Mouse (Mus musculus): ENCODE data around the gene Polh. TPM values are rescaled to one million over a fixed set of nuclear protein-coding genes. Genes with fewer than 3 reads are reported as not detected.
A peak's percentile ranks its signal among the peaks of the same experiment; 100 is the strongest.

Polh gene
- total RNA-seq, 2 experiments from 2014 or later = 25.5 to 31.4 TPM

GRCm38 (mm10) chr17:46168318-46168717 lies 34.1 kb downstream of the Polh start:
- DNase-seq = no peak

DNA sequence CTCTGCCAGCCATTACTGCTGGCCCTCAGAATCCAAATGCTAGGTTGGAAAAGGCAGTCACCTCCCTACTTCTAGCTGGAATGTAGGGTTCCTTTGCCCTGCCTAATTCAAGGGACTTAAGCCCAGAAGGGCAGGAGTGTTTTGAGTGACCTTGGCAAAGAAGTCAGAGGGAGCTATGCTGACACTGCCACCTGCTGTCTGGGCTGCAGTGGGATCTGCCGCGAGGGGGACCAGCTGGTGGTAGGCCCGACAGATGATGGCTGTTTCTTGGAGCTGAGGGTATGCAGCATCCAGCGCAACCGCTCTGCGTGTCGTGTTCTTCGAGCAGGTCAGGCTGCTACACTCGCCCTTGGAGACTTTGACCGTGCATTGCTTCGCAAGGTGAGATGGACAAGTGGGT lies 35.4 kb downstream of the Polh start:
- DNase-seq = peak; percentile 60

- no peak for DNase-seq
Observed at GRCm38 (mm10) chr17:46166270-46166669, 36.2 kb downstream of the Polh start.

DNA sequence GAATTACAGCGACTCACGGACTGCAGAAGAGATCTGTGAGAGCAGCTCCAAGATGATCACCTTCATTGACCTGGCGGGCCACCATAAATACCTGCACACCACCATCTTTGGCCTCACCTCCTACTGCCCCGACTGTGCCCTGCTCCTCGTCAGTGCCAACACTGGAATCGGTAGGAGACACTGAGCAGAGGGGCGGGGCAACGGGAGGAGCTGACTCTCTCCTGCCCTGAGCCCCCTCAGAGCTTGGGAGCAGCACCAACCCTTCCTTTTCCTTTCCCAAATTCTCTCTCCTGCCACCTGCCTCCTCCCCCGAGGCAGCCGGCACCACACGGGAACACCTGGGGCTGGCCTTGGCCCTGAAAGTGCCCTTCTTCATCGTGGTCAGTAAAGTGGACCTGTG lies 37.0 kb downstream of the Polh start:
- no peak for DNase-seq

- DNase-seq = no peak
Observed at GRCm38 (mm10) chr17:46164791-46165190, 37.7 kb downstream of the Polh start.

DNA sequence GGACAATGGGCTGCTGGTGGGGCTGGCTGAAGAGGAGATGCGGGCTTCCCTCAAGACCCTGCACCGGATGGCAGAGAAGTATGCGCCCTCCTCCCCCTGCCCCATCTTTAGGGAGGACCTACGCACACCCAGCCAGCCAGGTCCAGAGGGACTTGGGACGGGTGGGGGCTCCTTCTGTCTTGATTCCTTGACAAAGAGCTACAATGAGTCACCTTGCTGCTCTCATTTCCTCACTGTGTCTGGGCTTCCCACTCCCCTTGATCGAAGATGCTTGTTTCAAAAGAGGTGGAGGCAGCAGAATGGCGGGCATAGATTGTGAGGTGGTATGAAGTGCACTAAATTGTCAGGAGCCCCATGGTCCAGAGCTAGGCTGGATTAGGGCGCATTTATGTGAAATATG lies 38.1 kb downstream of the Polh start:
- no peak for DNase-seq

- peak; percentile 32 for DNase-seq
Observed at GRCm38 (mm10) chr17:46162951-46163421, 39.5 kb downstream of the Polh start.

DNA sequence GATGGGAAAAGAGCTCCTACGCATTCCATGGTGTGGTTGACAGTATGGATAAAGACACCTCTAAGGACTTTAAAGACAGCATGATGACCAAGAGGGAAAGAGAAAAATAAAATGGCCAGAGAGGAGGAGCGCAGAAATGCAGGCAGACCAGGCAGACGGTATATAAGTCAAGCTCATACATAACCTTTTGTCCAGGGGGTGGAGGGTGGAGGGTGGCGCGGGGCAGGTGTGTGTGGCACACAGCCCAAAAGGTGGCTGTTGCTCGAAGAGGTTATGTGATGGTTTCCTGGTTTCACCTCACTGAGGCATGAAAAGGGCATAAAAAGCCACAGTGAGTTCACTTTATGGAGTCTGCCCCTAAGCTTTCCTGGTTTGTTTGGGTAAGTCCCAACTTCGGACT lies 39.9 kb downstream of the Polh start:
- no peak for DNase-seq

- no peak for DNase-seq
Observed at GRCm38 (mm10) chr17:46161710-46162109, 40.7 kb downstream of the Polh start.

- DNase-seq = no peak
Observed at GRCm38 (mm10) chr17:46161179-46161578, 41.3 kb downstream of the Polh start.

DNA sequence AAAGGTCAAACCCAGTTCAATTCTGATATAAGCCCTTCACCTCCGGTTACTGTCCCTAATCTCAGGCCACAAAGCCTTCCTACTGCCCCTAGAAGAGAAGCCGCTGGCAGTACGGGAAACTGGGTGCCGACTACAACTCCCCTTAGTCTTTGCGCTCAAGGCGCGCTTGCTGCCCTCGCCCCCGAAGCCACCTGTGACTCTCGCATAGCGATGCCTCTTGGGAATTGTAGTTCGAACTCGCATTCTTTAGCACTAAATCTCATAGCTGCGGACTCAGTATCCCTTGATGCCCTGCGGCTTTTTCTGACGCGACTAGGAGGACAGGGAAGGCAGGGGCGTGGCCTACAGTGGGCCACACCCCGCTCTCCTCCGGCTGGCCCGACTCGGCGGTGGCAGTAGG lies 41.8 kb downstream of the Polh start, which contains the start of gene Gtpbp2:
Gene Gtpbp2, plus strand, starts transcription at position 347 of the 400 bp plus-strand sequence.
- DNase-seq = peak; percentile 93

- DNase-seq = peak; percentile 96
Observed at GRCm38 (mm10) chr17:46160090-46160662, 42.3 kb downstream of the Polh start.

DNA sequence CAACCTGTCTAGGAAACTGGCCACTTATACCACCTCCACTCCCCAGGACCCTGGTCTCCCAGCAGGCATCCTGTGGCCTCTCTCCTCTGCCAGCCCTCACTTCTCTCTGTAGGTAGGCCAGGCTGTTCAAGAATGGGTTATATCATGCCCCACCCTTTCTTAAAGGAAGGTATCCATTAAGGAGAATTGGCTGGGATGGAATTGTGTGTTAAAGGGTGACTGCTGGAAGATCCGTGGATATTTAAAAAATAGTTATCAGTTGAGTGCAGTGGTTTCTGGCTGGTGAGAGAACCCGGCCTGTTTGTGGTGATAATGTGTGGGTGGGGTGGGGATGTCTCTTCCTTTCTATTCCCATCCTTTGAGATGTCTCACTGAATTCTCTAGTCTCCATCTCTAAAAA lies 43.2 kb downstream of the Polh start:
- no peak for DNase-seq

DNA sequence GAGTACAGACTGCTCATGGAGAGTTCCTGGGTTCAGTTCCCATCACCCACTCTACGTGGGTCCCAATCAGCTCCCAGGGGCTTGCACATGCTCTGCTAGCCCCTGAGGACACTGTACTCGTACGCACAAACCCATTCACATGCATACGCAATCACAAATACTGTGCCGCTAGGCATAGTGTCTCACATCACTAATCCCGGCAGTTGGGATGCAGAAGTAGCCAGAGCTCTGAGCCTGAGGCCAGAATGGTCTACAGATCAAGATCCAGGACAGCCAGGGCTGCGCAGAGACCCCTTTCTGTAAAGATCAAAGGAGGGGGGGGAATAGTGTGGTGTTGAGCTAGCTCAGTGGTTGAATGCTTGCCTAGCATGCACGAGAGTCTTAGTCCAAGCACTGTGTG lies 45.3 kb downstream of the Polh start:
- no peak for DNase-seq

DNA sequence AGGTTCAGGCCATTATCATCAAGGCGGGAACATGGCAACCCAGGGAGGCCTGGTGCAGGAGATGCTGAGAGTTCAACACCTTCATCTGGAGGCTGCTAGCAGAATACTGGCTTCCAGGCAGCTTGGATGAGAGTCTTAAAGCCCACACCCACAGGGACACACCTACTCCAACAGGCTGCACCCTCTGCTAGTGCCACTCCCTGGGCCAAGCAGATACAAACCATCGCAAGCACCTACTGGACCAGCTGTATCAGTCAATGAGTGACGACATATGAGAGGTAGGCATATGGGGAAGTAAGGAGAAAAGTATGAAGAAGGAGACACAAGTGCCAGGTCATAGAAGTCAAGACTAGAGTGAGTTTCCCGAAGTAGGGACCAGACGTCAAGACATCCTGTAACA lies 45.8 kb downstream of the Polh start:
- DNase-seq = no peak

- no peak for DNase-seq
Observed at GRCm38 (mm10) chr17:46154336-46154735, 48.1 kb downstream of the Polh start.

- peak; percentile 91 for DNase-seq
Observed at GRCm38 (mm10) chr17:46152847-46153782, 49.3 kb downstream of the Polh start, which contains the start of gene Mad2l1bp. Gene Mad2l1bp, minus strand, starts transcription at chr17:46153553.

- DNase-seq = peak; percentile 90
Observed at GRCm38 (mm10) chr17:46143578-46144423, 58.6 kb downstream of the Polh start, which contains the start of gene Rsph9. Gene Rsph9, minus strand, starts transcription at chr17:46144216.

DNA sequence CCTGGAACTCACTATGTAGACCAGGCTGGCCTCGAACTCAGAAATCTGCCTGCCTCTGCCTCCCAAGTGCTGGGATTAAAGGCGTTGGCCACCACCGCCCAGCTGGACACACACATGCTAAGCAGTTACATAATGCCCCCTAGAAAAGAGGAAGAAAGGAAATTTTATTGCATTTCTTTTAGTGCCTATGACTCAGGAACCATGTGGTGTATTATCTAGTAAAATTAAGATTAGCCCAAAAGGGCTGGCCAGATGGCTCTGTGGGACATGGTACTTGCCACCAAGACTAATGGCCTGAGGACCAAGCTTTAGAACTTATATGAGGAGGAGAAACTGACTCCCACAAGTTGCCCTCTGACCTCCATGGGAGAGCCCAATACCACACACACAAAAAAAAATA lies 62.6 kb downstream of the Polh start:
- no peak for DNase-seq

DNA sequence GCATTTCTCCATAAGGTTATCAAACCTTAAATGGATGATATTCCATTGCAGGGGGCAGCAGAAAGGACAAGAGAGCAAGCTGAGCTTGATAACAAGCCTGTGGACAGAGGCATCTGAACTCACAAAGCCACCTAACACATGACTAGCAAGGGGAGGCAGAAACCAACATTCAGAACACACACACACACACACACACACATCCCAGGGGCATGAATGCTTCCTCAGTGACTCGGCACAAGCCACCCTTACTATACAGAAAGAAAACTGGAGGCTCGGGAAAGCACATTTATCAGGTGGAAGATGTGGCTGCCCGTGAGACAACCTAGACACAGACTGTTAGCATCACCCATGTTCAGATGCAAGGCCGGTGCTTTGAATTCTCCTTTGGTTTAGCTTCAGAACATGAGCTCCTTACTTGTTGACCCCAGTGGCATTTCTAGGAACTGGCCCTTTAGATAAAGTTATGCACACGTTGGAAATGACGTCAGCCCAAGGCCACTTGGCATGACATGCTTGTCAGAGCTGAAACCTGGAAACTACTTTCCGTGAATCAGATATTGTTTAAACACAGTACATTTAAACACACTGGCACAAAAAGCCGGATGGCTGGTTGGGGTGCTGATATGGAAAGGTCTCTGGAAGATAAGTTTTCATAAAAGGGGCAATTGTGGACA lies 63.7 kb downstream of the Polh start:
- peak; percentile 50 for DNase-seq

DNA sequence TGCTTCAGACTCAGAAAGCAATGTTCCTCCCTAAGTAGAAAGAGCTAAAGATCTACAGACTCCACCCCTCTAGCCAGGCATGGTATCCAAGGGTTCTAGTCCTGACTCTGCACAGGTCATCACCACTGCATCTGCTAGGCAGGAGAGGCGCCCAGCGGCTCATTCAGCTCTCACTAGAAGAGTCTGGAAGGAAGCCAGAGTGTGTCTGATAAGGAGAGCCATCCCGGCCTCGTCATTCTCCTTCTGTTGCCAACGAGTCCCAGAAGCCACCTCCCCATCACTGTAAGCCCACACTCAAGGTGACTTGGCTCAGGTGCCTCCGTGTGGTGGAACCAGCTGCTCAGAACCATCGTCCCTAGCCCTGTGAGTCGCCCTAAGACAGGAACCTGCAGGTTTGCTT lies 69.6 kb downstream of the Polh start:
- no peak for DNase-seq

All from adrenal gland, postnatal 10 days (tissue).